Mouse (Mus musculus) CH12.LX (cell line): ENCODE results near the gene Tnfsf13. TPM values are rescaled to one million over a fixed set of nuclear protein-coding genes. Genes with fewer than 3 reads are reported as not detected.
A peak's percentile ranks its signal among the peaks of the same experiment; 100 is the strongest.
"Not testable (repeated sequence)": the region's sequence is repeated elsewhere in the genome, so short reads cannot be mapped to it uniquely, and the experiment has no call there.

Experiments used
- DNase-seq: peaks from one replicate; pipeline ENCODE4 v3.0.0-alpha.2; 2013; ENCODE audit errors: extremely low read depth
- H3K27ac ChIP-seq: 2 replicates; pipeline ENCODE4 v1.5.1; 2012; ENCODE audit warnings: low read depth, mild to moderate bottlenecking, control low read depth, moderate library complexity; ENCODE audit not compliant: insufficient read depth
- H3K27me3 ChIP-seq: replicated peaks from 2 replicates; pipeline ENCODE3; 2012; ENCODE audit warnings: inconsistent platforms
- H3K36me3 ChIP-seq, 2 experiments: replicated peaks in 1 of 2; 2 replicates each; pipeline versions ENCODE3 to v1.6.1; 2012; ENCODE audit warnings: inconsistent platforms in 1 of 2, low read length in 1 of 2, mild to moderate bottlenecking in 1 of 2, mixed read lengths in 1 of 2, moderate library complexity in 1 of 2; ENCODE audit not compliant: control insufficient read depth in 1 of 2, insufficient read depth in 1 of 2
- H3K4me1 ChIP-seq, 2 experiments: 2 replicates each; pipeline ENCODE4 v1.6.1; 2012; ENCODE audit warnings: inconsistent platforms in 1 of 2, moderate library complexity in 1 of 2; ENCODE audit not compliant: insufficient read depth in 2 of 2, control insufficient read depth in 1 of 2
- H3K4me2 ChIP-seq: 2 replicates; pipeline ENCODE4 v1.6.1; 2012; ENCODE audit warnings: low read depth, mild to moderate bottlenecking, control low read depth; ENCODE audit not compliant: poor library complexity, insufficient read depth, severe bottlenecking
- H3K4me3 ChIP-seq, 3 experiments: fragments of 150-350 bp in 1 of 3; sonication (generic) in 1 of 3; replicated peaks in 1 of 3; 2 replicates each; pipeline versions ENCODE3 to v1.5.1; 2011 to 2012; ENCODE audit warnings: low read depth in 2 of 3, low read length in 2 of 3, mild to moderate bottlenecking in 2 of 3, moderate library complexity in 2 of 3, control low read depth in 1 of 3, improper control_type of control experiment in 1 of 3, inconsistent platforms in 1 of 3, mixed read lengths in 1 of 3; ENCODE audit not compliant: poor library complexity in 1 of 3
- H3K79me2 ChIP-seq: replicated peaks from 2 replicates; pipeline ENCODE4 v1.6.1; 2012; ENCODE audit warnings: mild to moderate bottlenecking, moderate library complexity; ENCODE audit not compliant: control insufficient read depth, poor library complexity, insufficient read depth, severe bottlenecking; ENCODE audit errors: extremely low read depth
- H3K9ac ChIP-seq: 2 replicates; pipeline ENCODE4 v1.6.1; 2012; ENCODE audit warnings: low read depth, mild to moderate bottlenecking, control low read depth, moderate library complexity; ENCODE audit not compliant: insufficient read depth
- H3K9me3 ChIP-seq: replicated peaks from 2 replicates; pipeline ENCODE3; 2012; ENCODE audit warnings: low read length, inconsistent platforms, mixed read lengths
- CHD2 ChIP-seq: IDR thresholded peaks from 2 replicates; pipeline ENCODE4 v1.6.1; 2011; ENCODE audit warnings: low read length, improper control_type of control experiment
- CTCF ChIP-seq, 2 experiments: IDR thresholded peaks in 1 of 2; conservative IDR thresholded peaks in 1 of 2; 2 replicates each; pipeline ENCODE4 v1.5.1; 2011 to 2012; ENCODE audit warnings: low read depth in 2 of 2, low read length in 2 of 2, improper control_type of control experiment in 1 of 2, inconsistent platforms in 1 of 2, mild to moderate bottlenecking in 1 of 2, moderate library complexity in 1 of 2
- IRF4 ChIP-seq: IDR thresholded peaks from 2 replicates; pipeline ENCODE4 v1.6.1; 2014; ENCODE audit warnings: low read depth, mild to moderate bottlenecking, inconsistent platforms, low read length, improper control_type of control experiment
- JUND ChIP-seq: conservative IDR thresholded peaks from 2 replicates; pipeline ENCODE4 v1.6.1; 2011; ENCODE audit warnings: low read depth, low read length, improper control_type of control experiment
- KAT2A ChIP-seq: IDR thresholded peaks from 2 replicates; pipeline ENCODE4 v1.6.1; 2012; ENCODE audit warnings: low read length, improper control_type of control experiment, inconsistent platforms; ENCODE audit not compliant: insufficient replicate concordance
- MAX ChIP-seq: IDR thresholded peaks from 2 replicates; pipeline ENCODE4 v1.6.1; 2011; ENCODE audit warnings: low read length, improper control_type of control experiment
- MYC ChIP-seq: IDR thresholded peaks from 2 replicates; pipeline ENCODE4 v1.6.1; 2011; ENCODE audit warnings: low read depth, mild to moderate bottlenecking, improper control_type of control experiment, low read length
- PAX5 ChIP-seq: IDR thresholded peaks from 2 replicates; pipeline ENCODE4 v1.6.1; 2012; ENCODE audit warnings: low read length, inconsistent platforms, mixed read lengths
- POLR2A ChIP-seq: IDR thresholded peaks from 2 replicates; pipeline ENCODE4 v1.6.1; 2011; ENCODE audit warnings: low read depth, mild to moderate bottlenecking, improper control_type of control experiment, low read length
- RAD21 ChIP-seq: IDR thresholded peaks from 2 replicates; pipeline ENCODE4 v1.6.1; 2011; ENCODE audit warnings: low read depth, mild to moderate bottlenecking, low read length, improper control_type of control experiment, moderate library complexity
- SMC3 ChIP-seq: IDR thresholded peaks from 2 replicates; pipeline ENCODE4 v1.6.1; 2011; ENCODE audit warnings: low read depth, low read length, improper control_type of control experiment
- TBP ChIP-seq: conservative IDR thresholded peaks from 2 replicates; pipeline ENCODE4 v1.6.1; 2011; ENCODE audit warnings: low read depth, low read length, improper control_type of control experiment
- UBTF ChIP-seq: IDR thresholded peaks from 2 replicates; pipeline ENCODE4 v1.6.1; 2012; ENCODE audit warnings: low read depth, mild to moderate bottlenecking, inconsistent platforms, low read length, improper control_type of control experiment, moderate library complexity
- USF2 ChIP-seq: conservative IDR thresholded peaks from 2 replicates; pipeline ENCODE4 v1.6.1; 2011; ENCODE audit warnings: low read depth, low read length, improper control_type of control experiment
- ZC3H11A ChIP-seq: IDR thresholded peaks from 2 replicates; pipeline ENCODE4 v1.6.1; 2012; ENCODE audit warnings: low read depth, mild to moderate bottlenecking, inconsistent platforms, low read length, improper control_type of control experiment
- dilution Hi-C: fragments of 300-500 bp; cut with MboI; formaldehyde crosslinking; loops from 2 replicates; pipeline ENCODE4 v1.14.3; 2020; ENCODE audit warnings: low sequenced_read_pairs; ENCODE audit not compliant: extremely low pct_unique_long_range_greater_than_20kb, extremely low pct_ligation_motif_present
- in situ Hi-C: fragments of 300-500 bp; cut with MboI; formaldehyde crosslinking; loops from 3 replicates; pipeline ENCODE4 v1.14.3; 2019; ENCODE audit warnings: low sequenced_read_pairs, low pct_ligation_motif_present, low pct_unique_long_range_greater_than_20kb, mixed read lengths
- polyA plus RNA-seq: library from polyadenylated mRNA; unstranded; fragments of >175 nt; gene quantifications from 2 replicates; pipeline ENCODE4 v1.2.1, GENCODE M21; 2012; ENCODE audit warnings: low read depth; ENCODE audit not compliant: insufficient read length
- total RNA-seq, 2 experiments: library from RNA; depleted of rRNA; stranded (reverse); fragments of 300-350 nt in 1 of 2; fragments of >200 nt in 1 of 2; gene quantifications; 2 replicates each; pipeline ENCODE4 v1.2.3; 2012 to 2014

Tnfsf13 gene
- total RNA-seq (2012; rRNA removed) (0.08 and 0.21 TPM in 2 replicates), total RNA-seq (2014; rRNA removed) (0.32 and 0.35 TPM in 2 replicates), polyA plus RNA-seq (0.63 and 1.0 TPM in 2 replicates)

- H3K4me3 ChIP-seq: no peak within 1 kb of the TSS
- no peak within 1 kb of the TSS for H3K9ac ChIP-seq
- dilution Hi-C loops: no loop called here
- H3K36me3 ChIP-seq: no peaks in the 10 kb centered on the region
- H3K27ac ChIP-seq: no peak within 1 kb of the TSS
- no peak within 1 kb of the TSS for H3K4me2 ChIP-seq
- in situ Hi-C loops: loop anchor here (10.0 kb wide), 1 partner anchor 59 kb away; no protein-coding TSS in a partner anchor
- no peaks in the 10 kb centered on the region for H3K9me3 ChIP-seq
- peaks cover 10% of the 10 kb centered on the region for H3K79me2 ChIP-seq
- peaks cover 4 to 29% of the 10 kb centered on the region in 2 experiments for H3K4me1 ChIP-seq
- no peaks in the 10 kb centered on the region for H3K27me3 ChIP-seq
- no peak for DNase-seq
- TF ChIP-seq PAX5: no peak
- no peak for TF ChIP-seq KAT2A
Measured at GRCm38 (mm10) chr11:69685526-69686148, at the start of gene Tnfsf13. Gene Tnfsf13 (minus strand): TSS chr11:69685784.

- H3K4me3 ChIP-seq, H3K4me1 ChIP-seq, in situ Hi-C loops, DNase-seq, dilution Hi-C loops, H3K27ac ChIP-seq, H3K79me2 ChIP-seq, H3K27me3 ChIP-seq, H3K4me2 ChIP-seq, H3K9ac ChIP-seq, H3K9me3 ChIP-seq: not testable (repeated sequence)
- peak; percentile 22 for TF ChIP-seq RAD21
- peak; percentile 40 for TF ChIP-seq SMC3
- peak in 1 of 2 experiments; percentile 44; a peak in 2 of 4 replicates for TF ChIP-seq CTCF (conservative IDR thresholded peaks at IDR 0.05 in 1 of 2, IDR thresholded peaks at IDR 0.05 in 1 of 2; ENCODE audit: low read depth in 2 of 2, low read length in 2 of 2)
- TF ChIP-seq, all 38 proteins: peak for 3; not testable (repeated sequence) for 35
- H3K36me3 ChIP-seq: peaks cover 28 to 35% of the 10 kb centered on the region in 2 experiments
Measured at GRCm38 (mm10) chr11:69731408-69731807, 45.8 kb upstream of the Tnfsf13 start.

DNA sequence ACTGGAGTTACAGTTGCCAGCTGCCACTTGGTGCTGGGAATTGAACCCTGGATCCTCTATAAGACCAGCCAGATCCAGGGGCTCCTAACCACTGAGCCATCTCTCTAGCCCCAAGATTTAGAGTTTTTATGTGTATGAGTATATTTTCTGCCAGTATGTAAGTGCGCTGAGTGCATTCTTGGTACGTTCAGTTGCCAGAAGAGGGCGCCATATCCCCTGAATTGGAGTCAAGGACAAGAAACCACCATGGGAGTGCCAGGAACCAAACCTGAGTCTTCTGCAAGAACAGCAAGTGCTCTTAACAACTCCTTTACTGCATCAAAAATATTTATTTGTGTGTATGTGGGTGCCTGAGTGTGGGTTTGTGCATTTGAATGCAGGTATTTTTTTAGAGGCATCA lies 43.5 kb upstream of the Tnfsf13 start:
- Histone ChIP-seq H3K9me3 (no peaks in the 10 kb centered on the region), H3K27ac (no peak overlapping the region), H3K4me3 (no peak overlapping the region), H3K4me1 (no peaks in the 10 kb centered on the region; a peak in 1 of 4 replicates), H3K9ac (no peak overlapping the region), H3K36me3 (peaks cover 5 to 11% of the 10 kb centered on the region in 2 experiments), H3K27me3 (no peaks in the 10 kb centered on the region), H3K4me2 (no peak overlapping the region), H3K79me2 (no peaks in the 10 kb centered on the region)
- dilution Hi-C loops (no loop called here), in situ Hi-C loops (no loop called here)
- peak; percentile 80 for DNase-seq
- TF ChIP-seq CTCF (conservative IDR thresholded peaks at IDR 0.05 in 1 of 2, IDR thresholded peaks at IDR 0.05 in 1 of 2; ENCODE audit: low read depth in 2 of 2, low read length in 2 of 2) (peak; percentile 52 to 84), KAT2A (no peak), MYC (no peak), POLR2A (no peak), RAD21 (peak; percentile 79), JUND (no peak), TBP (no peak), UBTF (no peak), CHD2 (no peak), SMC3 (peak; percentile 78), MAX (no peak), IRF4 (peak; percentile 43; the same call in 1 of the 2 replicates), USF2 (no peak), ZC3H11A (peak; percentile 25; the same call in 1 of the 2 replicates)
